Comparison of ENCODE assay signal across 19 mouse cellular contexts in the genomic region with DNA sequence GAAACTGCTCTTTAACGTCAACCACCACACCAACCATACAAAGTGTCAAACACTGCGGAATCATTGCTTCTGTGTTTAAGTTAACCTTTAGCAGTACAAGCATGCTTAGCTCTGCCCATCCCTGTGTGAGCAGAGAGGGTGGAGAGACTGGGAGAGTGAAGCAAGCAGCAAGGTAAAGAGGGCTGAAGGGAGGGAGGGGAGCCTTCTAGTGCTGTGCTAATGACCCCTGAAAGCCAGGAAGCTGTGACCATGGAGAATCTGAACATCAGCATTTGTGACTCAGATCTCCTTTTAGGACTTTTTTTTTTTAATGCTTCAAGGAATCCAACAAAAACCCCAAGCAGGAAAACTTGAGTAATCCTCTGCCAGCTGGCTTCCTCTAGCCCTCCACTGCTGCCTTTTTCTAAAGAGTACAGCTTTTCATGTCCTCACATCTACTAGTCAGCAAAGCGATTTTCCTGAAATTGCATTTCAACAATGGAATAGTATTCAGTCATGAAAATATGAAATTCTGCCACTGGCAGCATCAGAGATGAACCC.
DNase-seq lines count a peak whose midpoint lies in the region; ATAC-seq and TF ChIP-seq lines count a peak whose summit lies in the region.
"Had no signal": no experiment of that assay in that cellular context is flagged by ENCODE, and none has a peak within 500 bp of the region (broad histone marks: within the 10 kb centered on the region; RNA-seq: fewer than 3 reads in every experiment).

No protein-coding gene starts in this region.

- H3K4me3 ChIP-seq in kidney, postnatal 0 days (replicated peaks; ENCODE audit: low read depth, low read length) = no peak overlapping the region
- H3K4me3 ChIP-seq in CH12.LX (replicated peaks in 1 of 3; ENCODE audit: low read depth in 2 of 3, low read length in 2 of 3, poor library complexity in 1 of 3) = no peak overlapping the region
- no peak overlapping the region for H3K4me3 ChIP-seq in lung, postnatal 0 days (ENCODE audit: low read depth, low read length)
- H3K4me3 ChIP-seq: forebrain, embryonic 15.5 days; heart, adult 2 months; hindbrain, embryonic 12.5 days; hindbrain, embryonic 15.5 days had no signal

- in situ Hi-C loops in CH12.LX (cut with MboI; ENCODE audit: low pct_ligation_motif_present, low pct_unique_long_range_greater_than_20kb, low sequenced_read_pairs) = loop anchor here (10.0 kb wide), 1 partner anchor 388 kb away; no protein-coding TSS in a partner anchor

- 58% methylated on average over 3 of the region's 3 CpGs for WGBS in kidney, postnatal 0 days
- WGBS in lung, postnatal 0 days = 55% methylated on average over 3 of the region's 3 CpGs

- dilution Hi-C loops in CH12.LX (cut with MboI; ENCODE audit: extremely low pct_ligation_motif_present, extremely low pct_unique_long_range_greater_than_20kb, low sequenced_read_pairs) = no loop called here

- no peaks in the 10 kb centered on the region for H3K36me3 ChIP-seq in kidney, postnatal 0 days (ENCODE audit: insufficient read depth, low read length)
- H3K36me3 ChIP-seq in CH12.LX (replicated peaks in 1 of 2; ENCODE audit: control insufficient read depth in 1 of 2, insufficient read depth in 1 of 2, low read length in 1 of 2) = no peaks in the 10 kb centered on the region
- no peaks in the 10 kb centered on the region for H3K36me3 ChIP-seq in lung, postnatal 0 days (ENCODE audit: insufficient read depth, low read length)
- H3K36me3 ChIP-seq: forebrain, embryonic 15.5 days; hindbrain, embryonic 12.5 days; hindbrain, embryonic 15.5 days had no signal

- no peak overlapping the region for H3K27ac ChIP-seq in kidney, postnatal 0 days
- H3K27ac ChIP-seq in CH12.LX (ENCODE audit: insufficient read depth, low read depth) = no peak overlapping the region
- H3K27ac ChIP-seq in lung, postnatal 0 days (ENCODE audit: low read length) = no peak overlapping the region
- H3K27ac ChIP-seq: forebrain, embryonic 15.5 days; heart, adult 2 months; hindbrain, embryonic 12.5 days; hindbrain, embryonic 15.5 days had no signal

- H3K9me3 ChIP-seq in kidney, postnatal 0 days (replicated peaks; ENCODE audit: low read length) = no peaks in the 10 kb centered on the region
- H3K9me3 ChIP-seq in CH12.LX (replicated peaks; ENCODE audit: low read length) = no peaks in the 10 kb centered on the region
- no peaks in the 10 kb centered on the region for H3K9me3 ChIP-seq in lung, postnatal 0 days (ENCODE audit: low read length)
- H3K9me3 ChIP-seq: forebrain, embryonic 15.5 days; hindbrain, embryonic 12.5 days; hindbrain, embryonic 15.5 days had no signal

- TF ChIP-seq RAD21 in CH12.LX (IDR thresholded peaks at IDR 0.05; ENCODE audit: low read depth, low read length) = no peak

- TF ChIP-seq POLR2A in CH12.LX (IDR thresholded peaks at IDR 0.05; ENCODE audit: low read depth, low read length) = no peak

- no peak for ATAC-seq in kidney, postnatal 0 days (replicated peaks; ENCODE audit: low FRiP score, low read depth)
- ATAC-seq in lung, postnatal 0 days = no peak
- ATAC-seq: forebrain, embryonic 15.5 days; intestine, postnatal 0 days had no signal

- no peaks in the 10 kb centered on the region for H3K4me1 ChIP-seq in kidney, postnatal 0 days (replicated peaks; ENCODE audit: insufficient read depth, low read length)
- peaks cover 0 to 15% of the 10 kb centered on the region in 2 experiments; a peak in 2 of 4 replicates for H3K4me1 ChIP-seq in CH12.LX (ENCODE audit: control insufficient read depth in 1 of 2, insufficient read depth in 2 of 2)
- no peaks in the 10 kb centered on the region for H3K4me1 ChIP-seq in lung, postnatal 0 days (ENCODE audit: insufficient read depth, low read depth, low read length)
- H3K4me1 ChIP-seq: hindbrain, embryonic 15.5 days had no signal

- no peak overlapping the region for H3K4me2 ChIP-seq in kidney, postnatal 0 days (ENCODE audit: low read length)
- H3K4me2 ChIP-seq in CH12.LX (ENCODE audit: insufficient read depth, low read depth, poor library complexity, severe bottlenecking) = no peak overlapping the region
- no peak overlapping the region for H3K4me2 ChIP-seq in lung, postnatal 0 days (replicated peaks; ENCODE audit: low read depth, low read length)
- H3K4me2 ChIP-seq: forebrain, embryonic 15.5 days; heart, embryonic 11.5 days; hindbrain, embryonic 12.5 days; hindbrain, embryonic 15.5 days had no signal

- peak; percentile 34; the same call in 1 of the 2 replicates for TF ChIP-seq EP300 in CH12.LX (IDR thresholded peaks at IDR 0.05; ENCODE audit: low read length)
- no peak for TF ChIP-seq EP300 in lung, postnatal 0 days (IDR thresholded peaks at IDR 0.05)

- no peaks in the 10 kb centered on the region for H3K27me3 ChIP-seq in kidney, postnatal 0 days (ENCODE audit: insufficient read depth, low read length)
- no peaks in the 10 kb centered on the region for H3K27me3 ChIP-seq in CH12.LX (replicated peaks)
- no peaks in the 10 kb centered on the region for H3K27me3 ChIP-seq in lung, postnatal 0 days (replicated peaks; ENCODE audit: insufficient read depth, low read length)
- H3K27me3 ChIP-seq: forebrain, embryonic 15.5 days; hindbrain, embryonic 12.5 days; hindbrain, embryonic 15.5 days had no signal

- no peaks in the 10 kb centered on the region for H3K79me2 ChIP-seq in CH12.LX (replicated peaks; ENCODE audit: control insufficient read depth, extremely low read depth, insufficient read depth, poor library complexity, severe bottlenecking)

- peak; percentile 5 for DNase-seq in kidney, postnatal 0 days (ENCODE audit: low spot score)
- no peak for DNase-seq in kidney, postnatal 10 days
- peak; percentile 34 for DNase-seq in CH12.LX (ENCODE audit: extremely low read depth)
- peak; percentile 34 for DNase-seq in fibroblast of lung, adult 2 months (ENCODE audit: low read depth)
- DNase-seq in thymus, postnatal 0 days (ENCODE audit: low spot score) = no peak
- DNase-seq in lung, postnatal 0 days (ENCODE audit: low spot score) = no peak
- DNase-seq: adrenal gland, postnatal 10 days; adrenal gland, postnatal 36 days; B cell, adult 2 months; cerebellum, adult 18-20 months; cerebellum, adult 9-10 months; cerebellum, postnatal 14 days; gastrocnemius, postnatal 25 days; heart, adult 2 months had no signal

- TF ChIP-seq CTCF in kidney, postnatal 0 days (IDR thresholded peaks at IDR 0.05; ENCODE audit: low read depth) = no peak
- TF ChIP-seq CTCF in CH12.LX (conservative IDR thresholded peaks at IDR 0.05 in 1 of 2, IDR thresholded peaks at IDR 0.05 in 1 of 2; ENCODE audit: low read depth in 2 of 2, low read length in 2 of 2) = no peak
- TF ChIP-seq CTCF in lung, postnatal 0 days (IDR thresholded peaks at IDR 0.05) = no peak

- no peak overlapping the region for H3K9ac ChIP-seq in kidney, postnatal 0 days (ENCODE audit: low read depth, low read length)
- H3K9ac ChIP-seq in CH12.LX (ENCODE audit: insufficient read depth, low read depth) = no peak overlapping the region
- H3K9ac ChIP-seq in lung, postnatal 0 days (replicated peaks; ENCODE audit: low read depth) = no peak overlapping the region
- H3K9ac ChIP-seq: forebrain, embryonic 15.5 days; hindbrain, embryonic 12.5 days; hindbrain, embryonic 15.5 days had no signal

TF ChIP-seq in CH12.LX, 34 proteins besides CTCF, POLR2A, EP300 and RAD21:
- no peak for TF ChIP-seq IRF4 (IDR thresholded peaks at IDR 0.05; ENCODE audit: low read depth, low read length)
- no peak for TF ChIP-seq ZMIZ1 (IDR thresholded peaks at IDR 0.05; ENCODE audit: low read depth, low read length)
- TF ChIP-seq MEF2A (IDR thresholded peaks at IDR 0.05; ENCODE audit: borderline replicate concordance, low read depth, low read length) = no peak
- 0 out of 2 replicates have a peak, but pooled peaks have one; percentile 16 for TF ChIP-seq ZNF384 (IDR thresholded peaks at IDR 0.05; ENCODE audit: low read depth, low read length)

Comparison
In these comparisons a context has a peak if more than half of its experiments do, and no peak if none do; other contexts are left out.
1. DNase-seq: peak in kidney, postnatal 0 days (single experiment), CH12.LX (single experiment) and fibroblast of lung, adult 2 months (single experiment); none in kidney, postnatal 10 days (single experiment), thymus, postnatal 0 days (single experiment) and lung, postnatal 0 days (single experiment).